Mouse (Mus musculus) erythroblast, embryonic 14.5 days (primary cell): ENCODE data around the gene Jmjd1c.

ENCODE experiments used
- GATA1 ChIP-seq: IDR thresholded peaks from 2 replicates; pipeline ENCODE4 v1.6.1; 2012; ENCODE audit warnings: low read length, inconsistent platforms, mixed read lengths
- TAL1 ChIP-seq: IDR thresholded peaks from 3 replicates; pipeline ENCODE4 v1.6.1; 2012; ENCODE audit warnings: low read length, inconsistent platforms, mixed read lengths

GRCm38 (mm10) chr10:67057208-67057607 lies 38.7 kb upstream of the Jmjd1c start:
- TF ChIP-seq TAL1 (no peak), GATA1 (no peak)
